Mouse (Mus musculus) stomach, postnatal 0 days (tissue): Measurements from ENCODE around the gene Rinl.

Experiments used
- CTCF ChIP-seq: IDR thresholded peaks from 2 replicates; pipeline ENCODE4 v1.5.1; 2016; ENCODE audit warnings: antibody characterized with exemption, low read depth, mild to moderate bottlenecking, moderate library complexity
- EP300 ChIP-seq: optimal IDR thresholded peaks from 2 replicates; pipeline ENCODE3; 2016; ENCODE audit warnings: antibody characterized with exemption

DNA sequence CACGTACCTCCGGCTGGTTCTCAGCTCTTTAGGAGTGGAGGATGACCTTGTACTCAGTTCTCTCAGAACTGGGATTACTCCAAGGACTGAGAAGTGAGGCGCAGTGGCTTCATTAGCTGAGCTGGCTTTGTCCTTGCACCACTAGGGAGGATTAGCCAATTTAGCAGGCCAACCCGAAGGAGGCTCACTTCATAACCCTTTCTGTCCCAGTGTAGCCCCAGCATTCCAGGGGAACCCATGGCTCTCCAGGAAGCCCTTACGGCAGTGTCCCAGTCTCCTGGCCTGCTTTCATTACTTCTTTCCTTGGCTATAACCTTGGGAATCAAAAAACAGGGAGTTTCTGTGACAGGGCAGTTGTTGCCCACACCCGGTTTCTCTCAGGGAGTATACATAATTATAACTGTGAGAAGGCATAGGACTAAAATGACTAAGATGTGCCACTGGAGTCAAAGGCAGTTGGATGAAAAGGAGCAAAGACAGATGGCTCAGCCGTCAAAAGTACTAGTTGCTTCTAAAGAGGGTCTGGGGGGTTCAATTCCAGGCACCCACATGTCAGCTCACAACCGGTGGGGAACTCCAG lies 19.0 kb downstream of the Rinl start:
- TF ChIP-seq CTCF (0 out of 2 replicates have a peak, but pooled peaks have one; percentile 15), EP300 (no peak)
